Mouse (Mus musculus) kidney, adult 9 months (tissue): Measurements from ENCODE around the gene Nedd9.
"Not testable (repeated sequence)": the region's sequence is repeated elsewhere in the genome, so short reads cannot be mapped to it uniquely, and the experiment has no call there.

Experiments
- DNase-seq: peaks from one replicate; pipeline ENCODE4 v3.0.0; 2022

Gene Nedd9

GRCm38 (mm10) chr13:41368612-41369011 is 118.5 kb downstream of the Nedd9 start:
- DNase-seq, result no peak

DNA sequence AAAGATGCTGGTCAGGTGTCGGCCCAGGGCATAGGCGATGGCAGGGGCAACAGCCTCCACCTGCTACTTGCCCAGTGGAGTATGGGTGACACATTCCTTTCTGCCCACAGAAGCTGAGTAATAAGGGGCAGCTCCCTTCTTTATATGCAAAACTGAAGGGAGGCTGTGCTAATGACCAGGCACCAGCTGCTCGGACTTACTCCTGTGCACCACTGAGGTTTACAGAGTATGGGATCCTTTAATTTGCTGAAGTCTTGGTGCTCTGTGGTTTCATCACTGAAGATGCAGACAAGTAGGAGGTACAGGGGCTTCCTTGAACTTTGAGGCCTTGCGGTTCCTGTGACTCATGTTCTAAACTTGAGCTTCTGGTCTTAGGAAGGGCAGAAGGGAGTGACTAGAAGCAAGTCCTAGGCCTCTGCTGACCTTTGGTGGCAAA is 120.0 kb downstream of the Nedd9 start:
- DNase-seq, result no peak

GRCm38 (mm10) chr13:41366609-41367008 is 120.6 kb downstream of the Nedd9 start:
- DNase-seq, result not testable (repeated sequence)

- DNase-seq, result no peak
Observed at GRCm38 (mm10) chr13:41364273-41364672, 122.9 kb downstream of the Nedd9 start.

DNA sequence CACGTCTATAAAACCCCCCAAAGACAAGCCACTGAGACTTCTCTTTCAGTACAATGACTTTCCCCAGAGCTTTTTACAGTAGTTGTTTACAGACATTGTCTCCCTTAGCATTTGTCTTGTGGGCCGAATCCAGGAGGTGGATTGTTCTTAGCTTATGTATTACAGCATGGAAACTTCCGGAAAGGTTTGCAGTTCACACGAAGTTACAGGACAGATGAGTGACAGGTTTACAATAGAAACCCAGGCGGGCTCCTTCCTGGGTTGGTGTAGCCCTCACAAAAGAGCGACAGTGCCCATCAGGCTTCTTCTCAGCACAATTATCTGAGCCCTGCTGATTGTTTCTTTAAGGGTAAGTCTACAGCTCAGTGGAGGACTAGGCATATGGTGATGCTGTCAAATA is 124.3 kb downstream of the Nedd9 start:
- no peak for DNase-seq

DNA sequence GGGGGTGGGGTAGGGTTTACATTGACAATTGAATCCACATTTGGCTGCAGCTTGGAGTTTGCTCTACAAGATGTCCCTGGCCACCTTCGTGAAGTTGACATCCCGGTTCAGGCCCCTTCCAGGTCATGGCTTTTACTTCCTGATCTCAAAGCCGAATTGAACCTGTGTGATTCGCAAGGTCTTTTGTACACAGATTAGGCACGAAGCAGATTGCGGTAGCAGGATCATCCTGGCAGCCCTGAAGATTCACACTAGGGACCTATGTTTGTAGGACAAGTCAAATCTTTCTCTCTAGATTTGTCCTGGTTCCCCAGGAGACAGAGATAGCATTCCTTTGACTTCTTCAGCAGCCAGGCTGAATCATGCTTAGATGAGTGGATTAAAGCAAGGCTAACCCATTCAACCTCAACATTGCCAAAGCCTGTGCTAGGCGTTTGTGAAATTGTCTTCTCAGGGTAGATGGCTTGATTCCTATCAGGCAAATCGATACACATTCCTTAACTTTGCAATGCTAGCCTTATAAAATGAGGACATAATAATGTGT is 126.8 kb downstream of the Nedd9 start:
- no peak for DNase-seq

- no peak for DNase-seq
Observed at GRCm38 (mm10) chr13:41359330-41360215, 127.6 kb downstream of the Nedd9 start.

- DNase-seq, result peak; percentile 97
Observed at GRCm38 (mm10) chr13:41358480-41359180, 128.5 kb downstream of the Nedd9 start.

- DNase-seq, result peak; percentile 69
Observed at GRCm38 (mm10) chr13:41358009-41358408, 129.2 kb downstream of the Nedd9 start.

DNA sequence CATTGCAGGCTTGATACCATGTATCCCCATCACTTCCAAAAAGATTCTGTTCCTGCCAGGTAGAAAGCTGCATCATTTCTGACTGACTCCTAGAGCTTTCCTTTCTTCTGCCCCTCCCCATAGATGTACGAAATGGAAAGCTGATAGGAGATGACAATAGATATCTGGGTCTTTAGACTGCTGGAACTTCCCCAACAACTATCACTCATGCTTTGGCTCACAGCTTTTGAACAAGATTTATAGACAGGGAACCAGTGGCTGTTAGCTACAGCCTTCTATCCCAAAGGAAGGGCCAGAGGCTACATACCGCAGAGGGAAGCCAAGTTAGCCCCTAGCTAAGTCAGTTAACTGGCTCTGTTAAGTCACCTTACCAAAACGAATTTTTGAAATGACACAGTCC is 129.6 kb downstream of the Nedd9 start:
- DNase-seq, result no peak

GRCm38 (mm10) chr13:41357161-41357560 is 130.0 kb downstream of the Nedd9 start:
- DNase-seq, result no peak

GRCm38 (mm10) chr13:41355552-41355951 is 131.6 kb downstream of the Nedd9 start:
- DNase-seq, result peak; percentile 90

- peak; percentile 49 for DNase-seq
Observed at GRCm38 (mm10) chr13:41354591-41354990, 132.6 kb downstream of the Nedd9 start.

GRCm38 (mm10) chr13:41353676-41354075 is 133.5 kb downstream of the Nedd9 start:
- DNase-seq, result no peak

GRCm38 (mm10) chr13:41352352-41352751 is 134.8 kb downstream of the Nedd9 start:
- no peak for DNase-seq

DNA sequence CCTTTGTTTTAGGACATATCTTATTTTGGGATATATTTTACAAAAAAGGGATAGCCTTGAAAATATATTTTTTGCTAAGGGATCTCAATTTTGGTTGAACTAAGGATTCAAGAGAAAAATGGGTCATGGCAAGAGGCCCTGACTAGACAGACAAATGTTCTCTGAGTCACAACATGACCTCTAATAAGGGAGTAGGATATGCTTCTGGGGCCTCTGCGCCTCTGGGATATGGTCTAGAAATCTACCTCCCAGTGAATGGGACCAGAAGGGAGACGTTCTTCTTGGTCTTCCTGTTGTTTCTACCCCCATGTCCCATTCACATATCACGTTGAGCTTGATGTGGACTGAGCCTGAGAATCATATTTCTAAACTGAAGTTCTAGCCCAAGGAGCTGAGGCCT is 136.6 kb downstream of the Nedd9 start:
- DNase-seq, result no peak

DNA sequence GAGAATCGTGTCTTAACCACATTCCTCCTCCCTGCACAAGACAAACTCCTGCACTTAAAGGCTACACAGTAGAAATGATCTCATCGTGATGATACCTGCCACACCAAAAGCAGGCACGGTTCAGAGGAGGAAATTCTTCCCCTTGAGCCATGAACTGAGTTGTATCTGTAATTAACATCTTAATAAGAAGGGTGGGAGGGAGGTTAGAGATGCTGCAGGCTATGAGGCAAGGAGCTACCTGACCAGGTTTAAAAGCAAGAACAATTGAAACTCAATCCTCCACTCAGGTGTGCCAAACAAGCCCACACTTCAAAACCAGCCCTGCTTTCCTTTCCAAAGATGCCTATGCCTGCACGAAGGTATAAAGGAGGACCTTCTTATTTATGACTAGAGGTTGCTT is 137.4 kb downstream of the Nedd9 start:
- DNase-seq, result no peak

- DNase-seq, result peak; percentile 68
Observed at GRCm38 (mm10) chr13:41345756-41346155, 141.4 kb downstream of the Nedd9 start.

GRCm38 (mm10) chr13:41345306-41345705 is 141.9 kb downstream of the Nedd9 start:
- DNase-seq, result peak; percentile 40

- no peak for DNase-seq
Observed at GRCm38 (mm10) chr13:41343887-41344266, 143.3 kb downstream of the Nedd9 start.

DNA sequence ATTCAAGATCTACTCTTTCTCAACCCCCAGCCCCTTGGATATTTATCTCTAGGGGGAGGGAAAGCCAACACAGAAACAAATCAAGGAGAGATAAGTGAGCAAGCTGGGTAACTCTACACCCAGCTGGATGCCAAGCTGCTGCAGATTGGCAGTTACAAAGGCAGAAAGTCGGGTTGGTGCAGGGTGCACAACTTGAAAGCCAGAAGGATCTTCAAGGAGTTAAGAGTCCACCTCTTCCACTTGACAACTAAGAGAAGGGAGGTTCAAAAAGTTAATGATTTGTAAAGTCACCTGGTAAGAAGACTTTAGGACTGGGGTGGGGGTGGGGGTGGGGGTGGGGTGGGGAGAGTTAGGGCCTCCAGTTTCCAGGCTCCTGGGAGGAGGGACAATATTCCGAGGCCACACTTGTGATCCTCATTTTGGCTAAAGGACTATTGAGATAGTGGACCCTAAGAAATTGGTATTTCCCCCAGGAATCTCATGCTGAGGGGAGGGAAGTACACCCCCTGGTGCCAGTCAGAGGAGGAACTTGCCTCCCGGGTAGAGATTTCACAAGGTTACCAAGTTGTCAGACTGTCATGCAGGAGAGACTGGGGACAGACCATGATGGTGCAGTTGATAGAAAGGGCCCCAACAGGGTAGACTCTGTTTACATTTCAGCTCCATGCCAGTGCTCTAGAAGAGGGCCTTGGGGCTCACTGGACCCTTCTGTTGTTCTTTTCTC is 143.8 kb downstream of the Nedd9 start:
- peak; percentile 84 for DNase-seq

GRCm38 (mm10) chr13:41341422-41341821 is 145.7 kb downstream of the Nedd9 start:
- DNase-seq, result peak; percentile 78
